Mouse (Mus musculus): ENCODE measurements at regions not wholly inside any gene's neighbourhood (a gene's known extent, or its start where the extent isn't known, plus 50 kb on each side); places are given as distances from the start of the nearest gene placed in this dataset.
A peak's percentile ranks its signal among the peaks of the same experiment; 100 is the strongest.

DNA sequence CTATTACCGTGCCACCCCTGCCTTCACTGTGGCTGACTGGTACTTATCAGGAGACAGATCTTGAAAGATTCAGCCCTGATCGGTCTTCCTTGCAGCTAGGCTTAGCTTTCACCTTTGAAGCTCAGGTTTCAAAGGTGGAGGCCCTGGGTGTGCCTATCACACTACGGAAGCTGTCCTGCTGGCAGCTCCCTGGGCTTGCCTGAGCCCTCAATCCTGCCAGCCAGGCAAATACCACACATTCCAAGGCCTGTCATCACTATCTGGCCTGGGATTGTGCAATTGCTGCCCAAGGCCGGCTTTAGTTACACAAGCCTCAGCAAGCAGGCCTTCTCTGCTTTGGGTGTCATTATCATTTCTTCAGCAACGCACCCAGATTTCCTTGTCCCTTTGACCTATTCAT is 390.6 kb upstream of the Mmadhc start:
- DNase-seq = no peak

DNA sequence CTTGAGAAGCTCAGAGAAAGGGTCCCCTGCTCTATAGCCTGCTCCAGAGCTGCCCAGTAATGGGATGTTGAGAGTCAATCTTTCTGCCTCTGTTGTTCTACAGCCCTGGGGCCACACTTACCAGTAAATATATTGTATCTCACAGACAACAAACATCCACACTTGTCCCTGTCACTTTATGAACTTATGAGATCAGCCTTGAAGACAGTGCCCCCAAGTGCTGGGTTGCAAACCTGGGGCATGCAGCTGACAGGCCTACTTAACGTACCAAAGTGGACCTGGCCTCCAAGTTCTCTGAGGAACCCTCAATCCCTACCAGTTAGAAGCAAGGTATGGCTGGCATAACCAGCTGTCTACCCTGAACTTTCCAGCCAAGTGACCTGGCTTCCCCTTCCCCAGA is 380.9 kb upstream of the Mmadhc start:
- no peak for DNase-seq

DNA sequence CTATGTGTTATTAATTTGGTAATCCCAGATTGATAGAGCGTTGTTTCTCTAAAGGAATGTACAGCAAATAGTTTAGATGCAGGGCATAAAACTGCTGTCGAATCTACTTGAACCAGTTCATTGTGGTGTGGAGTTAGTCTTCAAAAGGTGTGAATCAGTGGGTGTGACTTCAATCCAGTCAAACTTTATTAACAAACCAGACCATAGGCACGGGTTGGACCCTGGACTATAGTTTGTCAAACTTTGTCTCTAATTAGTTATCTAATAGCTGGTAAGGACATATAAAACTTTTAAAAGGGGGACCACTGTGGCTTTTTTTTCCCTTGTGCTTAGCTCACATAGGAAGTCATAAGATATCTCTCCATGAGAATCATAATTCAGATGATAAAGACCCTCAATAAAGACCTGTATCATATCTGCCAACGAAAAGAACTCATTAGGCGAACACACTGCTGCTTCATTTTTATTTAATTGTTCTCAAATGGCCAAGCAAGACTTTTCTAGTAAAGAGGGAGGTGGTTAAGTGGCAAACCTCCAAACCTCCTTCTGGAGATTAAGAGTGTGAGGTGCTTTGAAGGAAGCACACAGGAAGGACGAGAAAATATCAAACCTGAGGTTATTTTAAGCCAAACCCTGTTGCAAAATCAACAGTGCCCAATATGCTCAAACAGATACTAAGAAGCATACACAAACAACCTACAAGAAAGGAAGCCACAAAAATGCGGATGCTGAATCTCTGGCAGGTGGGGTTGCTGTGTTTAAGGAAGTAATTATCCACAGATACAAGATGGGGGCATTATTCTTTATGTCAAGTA is 379.3 kb upstream of the Mmadhc start:
- DNase-seq = no peak

DNA sequence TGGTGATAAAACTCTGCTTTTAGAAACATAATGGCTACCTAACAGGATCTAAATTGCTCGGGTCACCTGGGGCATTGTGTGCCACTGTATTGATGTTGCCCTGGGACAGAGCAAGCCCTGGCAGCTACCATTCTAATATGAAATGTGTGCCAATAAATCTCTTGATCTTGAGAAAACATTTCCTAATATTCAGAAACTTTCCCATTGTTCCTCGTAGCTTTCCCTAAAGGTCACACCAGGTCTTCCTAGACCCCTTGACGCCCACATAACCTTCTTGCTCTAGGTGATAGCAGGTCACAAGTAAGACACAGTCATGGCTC is 378.2 kb upstream of the Mmadhc start:
- DNase-seq = no peak

DNA sequence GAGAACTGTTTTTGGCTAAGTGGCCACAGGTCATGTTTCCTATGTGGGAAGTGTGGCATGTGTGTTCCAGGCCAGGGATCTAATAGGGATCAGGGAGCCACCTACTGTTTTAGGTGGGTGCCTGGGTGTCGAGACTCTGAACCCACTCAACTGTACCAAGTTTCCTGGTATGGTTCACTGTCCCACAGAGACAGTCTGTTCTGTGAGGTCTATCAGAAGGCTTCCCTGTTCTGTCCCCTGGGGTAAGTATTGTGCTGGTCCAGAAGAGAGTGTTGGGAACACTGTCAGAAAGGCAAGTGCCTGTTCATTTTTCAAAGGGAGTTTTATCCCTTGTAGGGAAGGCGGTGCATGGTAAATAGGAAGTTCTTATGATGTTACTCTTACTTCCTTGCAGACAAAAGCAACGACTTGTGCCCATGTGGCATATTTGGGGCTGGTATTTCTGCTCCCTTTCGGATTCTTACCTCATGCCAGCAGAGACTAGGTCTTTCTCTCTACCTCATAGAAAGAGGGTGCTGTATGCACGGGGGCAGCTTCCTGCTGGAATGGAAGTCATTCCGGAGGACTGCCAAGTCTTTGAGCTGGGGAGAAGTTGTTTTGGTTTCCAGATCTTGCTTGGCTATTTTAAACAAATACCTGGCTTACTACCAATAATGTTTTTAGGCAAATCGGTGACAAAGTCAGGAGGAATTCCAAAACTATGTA is 377.7 kb upstream of the Mmadhc start:
- DNase-seq = no peak

DNA sequence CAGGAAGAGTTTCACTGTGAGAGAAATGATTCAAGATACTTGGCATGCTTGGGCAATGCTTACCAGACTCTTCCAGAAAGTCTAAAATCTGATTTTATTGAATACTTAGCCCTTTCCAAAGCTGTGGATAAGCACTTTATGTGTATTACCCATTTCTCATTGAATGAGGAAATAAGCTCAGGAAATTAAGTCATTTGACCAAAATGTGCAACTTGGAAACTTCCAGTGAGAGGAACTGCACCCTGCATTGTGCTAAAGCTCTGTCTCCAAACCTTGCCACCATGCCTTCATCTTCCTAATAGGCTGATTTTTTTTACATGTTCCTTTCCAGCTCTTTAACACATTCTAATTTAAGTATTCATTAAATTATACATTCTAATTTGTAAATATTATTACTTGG is 372.7 kb upstream of the Mmadhc start:
- DNase-seq = no peak

DNA sequence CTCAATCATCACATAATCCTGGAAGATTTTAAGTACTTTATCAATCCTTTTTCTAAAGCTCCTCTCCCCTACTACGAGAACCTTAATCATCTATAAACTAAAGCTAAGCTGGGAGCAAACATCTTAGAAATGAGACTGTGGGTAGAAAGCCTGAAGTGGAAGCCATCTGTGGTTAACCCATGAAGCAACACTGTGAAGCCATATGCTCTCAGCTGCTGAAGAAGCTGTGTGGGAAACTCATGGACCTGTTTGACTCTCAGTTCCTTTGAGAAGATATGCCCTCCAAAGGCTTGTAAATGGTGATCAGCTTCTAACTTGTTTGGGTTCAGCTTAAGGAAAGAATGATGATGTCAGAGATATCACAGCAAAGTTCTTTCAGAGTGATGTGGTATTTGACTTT is 372.2 kb upstream of the Mmadhc start:
- DNase-seq = no peak

DNA sequence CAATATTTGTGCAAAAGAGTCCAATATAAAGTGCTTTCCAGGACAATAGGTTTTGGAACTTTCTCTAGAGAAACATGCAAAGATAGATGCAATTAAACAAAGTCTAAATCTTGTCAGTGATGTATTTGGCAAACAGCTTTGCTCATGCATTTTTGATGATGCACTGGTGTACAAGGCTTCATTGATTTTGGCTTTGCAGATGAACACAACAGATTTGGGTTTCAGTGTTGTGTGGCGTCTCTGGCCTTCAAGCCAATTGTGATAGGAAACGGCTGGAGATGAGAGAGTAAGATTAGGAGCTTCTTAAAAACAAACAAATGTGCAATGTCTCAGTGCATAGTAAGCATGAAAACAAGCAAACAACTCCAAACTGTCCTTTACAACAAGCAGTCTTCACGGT is 370.6 kb upstream of the Mmadhc start:
- no peak for DNase-seq

DNA sequence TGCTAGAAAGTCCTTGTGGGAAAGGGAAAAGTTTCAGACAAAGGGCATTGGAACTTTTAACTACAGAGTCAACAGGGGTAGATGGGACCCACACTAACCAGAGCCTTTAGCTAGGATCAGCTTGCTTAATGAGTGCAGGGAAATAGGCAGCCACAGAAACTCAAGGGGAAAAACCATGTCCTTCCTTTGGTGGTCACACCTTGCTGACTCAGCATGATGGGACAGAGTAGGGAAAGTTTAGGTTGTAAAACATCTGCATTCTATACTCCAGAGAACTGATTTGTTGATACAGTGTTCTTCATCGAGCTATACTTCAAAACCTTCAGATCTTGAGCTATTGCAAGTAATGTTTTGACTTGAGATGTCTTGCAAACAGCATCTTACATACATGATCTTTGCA is 365.9 kb upstream of the Mmadhc start:
- no peak for DNase-seq

DNA sequence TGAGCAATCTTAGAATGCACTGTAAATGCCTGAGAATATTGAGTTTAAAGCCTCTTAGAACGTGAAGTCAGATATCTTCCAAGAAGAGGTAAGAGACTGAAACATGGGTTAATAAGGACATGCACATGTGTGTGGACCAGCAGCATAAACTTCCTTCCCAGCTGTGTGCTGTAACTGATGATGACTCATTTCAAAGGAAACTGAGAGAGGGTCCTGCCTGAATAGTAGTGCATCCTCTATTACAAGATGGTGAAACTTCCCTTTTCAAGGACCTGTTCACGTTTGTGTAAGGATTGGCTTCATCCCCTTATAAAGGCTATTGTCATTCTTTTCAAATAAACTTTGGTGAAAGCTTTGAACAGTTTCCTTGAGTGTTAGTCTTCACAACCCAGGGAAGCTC is 363.4 kb upstream of the Mmadhc start:
- DNase-seq = no peak

DNA sequence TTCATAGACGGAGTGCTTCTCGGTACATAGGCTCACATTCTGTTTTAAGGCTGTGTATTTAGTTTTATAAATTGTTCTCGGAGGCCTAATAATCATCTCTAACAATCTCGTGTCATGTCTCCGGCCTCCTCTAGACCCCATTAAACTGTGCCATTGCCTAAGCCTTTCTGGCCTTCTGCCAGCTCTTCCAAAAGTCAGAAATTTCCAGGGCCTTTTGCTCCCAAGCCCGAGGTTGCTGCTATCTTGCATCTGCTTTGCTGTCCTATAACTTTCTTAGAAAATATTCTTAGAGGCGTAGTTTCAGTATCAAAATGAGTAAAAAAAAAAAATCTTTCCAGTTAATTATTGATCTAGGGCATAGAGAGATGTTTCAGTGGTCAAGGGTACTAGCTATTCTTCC is 361.2 kb upstream of the Mmadhc start:
- DNase-seq = no peak

DNA sequence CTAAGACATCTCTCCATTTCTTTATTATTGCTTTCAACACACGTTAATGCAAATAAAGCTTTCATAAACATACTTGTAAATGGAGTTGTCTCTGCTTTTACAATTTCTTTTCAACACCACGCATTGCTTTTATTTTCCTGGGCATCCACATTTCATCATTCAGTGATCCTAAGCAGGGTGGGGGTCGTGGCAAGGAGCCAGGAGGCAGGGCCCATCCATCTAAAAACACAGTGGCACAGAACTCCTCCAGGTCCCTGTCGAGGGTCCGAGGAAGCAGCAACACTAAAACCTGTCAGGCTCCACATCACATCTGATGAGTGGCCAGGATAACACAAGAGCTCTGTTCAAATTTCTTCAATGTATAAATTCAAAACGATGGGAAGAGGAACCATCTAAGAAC is 359.8 kb upstream of the Mmadhc start:
- DNase-seq = peak; percentile 19 to 50

DNA sequence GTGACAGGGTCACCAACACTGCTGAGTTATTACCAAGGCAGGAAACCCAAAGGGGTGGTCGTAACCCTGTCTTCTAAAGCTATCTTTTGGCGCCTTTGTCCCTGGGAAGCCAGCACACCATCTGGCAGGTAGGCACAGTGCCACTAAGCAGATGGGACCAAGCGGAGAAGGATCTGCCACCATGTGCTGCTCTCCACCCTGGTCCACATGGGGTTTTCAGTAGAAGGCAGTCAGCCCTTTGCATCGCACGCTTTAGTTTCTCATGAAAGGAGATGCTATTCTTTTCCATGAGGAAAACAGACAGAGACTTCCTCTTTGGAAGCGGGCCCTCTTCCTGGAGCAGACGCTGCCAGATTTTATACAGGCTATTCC is 358.3 kb upstream of the Mmadhc start:
- DNase-seq = peak; percentile 97 to 98

DNA sequence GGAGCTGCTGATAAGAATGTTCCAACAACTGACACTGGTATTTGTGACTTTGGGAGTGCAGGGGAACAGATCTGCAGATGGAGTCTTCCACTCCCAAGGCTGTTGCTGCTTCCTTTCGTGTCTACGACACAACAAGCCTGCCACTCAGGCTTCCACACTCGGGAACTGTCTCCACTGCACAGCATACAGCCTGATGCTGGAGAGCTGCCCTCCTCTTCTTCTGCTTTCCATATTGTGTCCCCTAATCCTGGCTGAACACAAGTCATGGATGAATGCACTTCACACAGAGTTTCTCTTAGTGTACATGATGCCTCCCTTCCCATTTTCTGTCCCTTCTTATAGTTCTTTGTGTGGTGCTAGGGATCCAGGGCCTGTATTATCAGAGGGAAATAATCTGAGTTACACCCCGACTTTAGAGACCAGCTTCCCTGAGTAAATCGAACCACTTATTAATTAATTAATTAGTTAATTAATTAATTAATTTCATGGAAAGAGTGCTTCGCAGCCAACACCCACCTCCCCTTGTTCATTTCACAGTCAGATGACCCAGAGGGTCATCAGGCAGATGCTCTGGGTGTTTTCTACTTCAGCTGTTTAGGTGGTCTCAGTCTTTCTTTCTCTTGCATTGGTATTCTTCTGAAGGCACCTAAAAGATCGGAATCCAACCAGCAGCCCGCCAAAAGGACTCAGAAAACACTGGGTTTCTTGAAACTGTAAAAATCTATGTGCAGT is 357.8 kb upstream of the Mmadhc start:
- peak; percentile 57 to 64 for DNase-seq

DNA sequence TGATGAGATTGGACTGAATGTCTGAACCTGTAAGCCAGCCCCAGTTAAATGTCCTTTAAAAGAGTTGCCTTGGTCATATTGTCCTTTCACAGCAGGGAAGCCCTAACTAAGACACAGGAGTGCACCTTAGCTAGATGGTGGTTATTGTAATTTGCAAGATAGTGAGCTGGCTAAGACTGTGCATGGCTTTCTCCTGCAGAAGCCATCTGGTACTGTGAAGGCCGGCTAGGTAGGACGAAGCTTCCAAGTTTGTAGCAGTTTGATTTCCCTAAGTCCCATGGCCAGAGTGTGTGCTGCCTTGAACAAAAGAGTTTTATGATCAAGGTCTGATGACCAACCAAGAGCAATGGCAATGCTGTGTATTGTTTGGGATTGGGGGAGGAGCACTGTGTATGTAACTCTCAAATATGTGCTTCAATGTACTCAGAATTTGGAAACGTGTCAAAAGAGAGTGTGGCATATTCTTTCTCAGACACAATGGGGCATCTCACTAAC is 356.6 kb upstream of the Mmadhc start:
- peak; percentile 23 to 35 for DNase-seq

DNA sequence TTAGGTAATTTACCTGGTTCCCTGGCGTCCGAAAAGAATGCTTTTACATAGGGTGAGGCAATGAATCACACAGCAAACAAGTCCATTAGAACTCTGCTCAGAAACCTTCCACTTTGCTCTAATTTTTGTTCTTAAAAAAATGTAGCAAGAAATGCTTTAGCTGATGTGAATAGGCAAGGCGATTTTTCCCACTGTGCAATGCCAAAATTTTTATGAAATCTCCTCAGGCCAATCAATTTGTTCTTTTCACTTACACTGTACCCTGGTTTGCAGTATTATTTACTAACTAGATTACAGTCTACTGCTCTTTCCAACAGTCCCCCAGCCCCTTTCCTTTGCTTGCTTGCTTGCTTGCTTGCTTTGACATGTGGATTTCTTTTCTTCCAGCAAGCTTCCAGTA is 353.1 kb upstream of the Mmadhc start:
- no peak for DNase-seq

DNA sequence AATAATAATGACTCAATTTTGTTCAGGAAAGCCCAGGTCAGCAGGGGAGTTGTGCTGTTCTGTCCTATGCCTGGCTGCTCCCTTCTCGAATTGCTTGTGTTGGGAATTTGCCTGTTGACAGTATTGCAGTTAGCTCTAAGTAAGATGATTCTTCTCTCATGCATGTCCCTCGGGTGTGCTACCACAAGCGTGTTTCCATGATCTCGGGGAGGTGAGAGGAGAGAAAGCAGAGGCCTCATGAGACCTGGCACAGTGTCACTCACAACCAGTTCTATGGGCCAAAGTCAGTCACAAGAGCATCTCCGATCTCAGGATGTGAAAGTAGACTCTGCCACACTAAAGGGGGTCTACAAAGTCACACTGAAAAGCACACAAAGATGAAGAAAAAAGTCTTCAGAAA is 346.6 kb upstream of the Mmadhc start:
- no peak for DNase-seq

DNA sequence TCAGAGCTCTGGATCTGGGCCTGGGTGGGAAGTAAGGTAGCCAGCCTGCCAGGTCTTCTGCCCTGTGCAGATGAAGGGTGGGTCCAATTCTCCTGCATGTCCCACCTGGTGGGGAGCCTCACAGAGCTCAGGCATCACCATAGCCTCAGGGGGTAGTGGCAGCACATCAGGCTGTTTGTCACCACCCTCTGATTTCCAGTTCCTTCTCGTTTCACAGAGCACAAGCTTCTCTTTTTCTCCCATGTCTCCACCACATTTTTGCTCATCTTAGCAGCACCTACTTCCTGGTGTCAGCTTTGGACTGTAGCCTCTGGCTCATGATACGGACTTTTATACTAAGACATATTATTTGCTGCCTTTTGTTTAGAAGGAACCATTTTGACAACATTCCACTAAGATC is 345.6 kb upstream of the Mmadhc start:
- DNase-seq = no peak

DNA sequence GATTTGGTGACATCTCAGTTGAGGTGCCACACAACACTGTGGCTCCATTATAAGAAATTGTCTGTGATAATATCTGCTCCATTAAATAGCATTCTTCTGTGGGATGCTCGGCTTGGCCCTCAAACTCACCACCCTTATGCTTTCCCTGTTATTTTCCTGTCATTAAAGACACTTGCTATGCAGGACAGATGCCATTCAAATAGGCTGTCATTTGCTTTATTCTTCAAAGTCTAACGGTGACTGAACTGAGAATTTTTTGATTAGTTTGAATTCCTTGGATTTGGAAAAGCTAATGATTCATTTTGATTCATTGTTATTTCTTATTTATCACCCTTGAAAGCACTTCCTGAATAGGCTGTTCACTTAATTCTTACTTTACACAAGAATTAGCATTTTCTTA is 339.3 kb upstream of the Mmadhc start:
- no peak for DNase-seq

DNA sequence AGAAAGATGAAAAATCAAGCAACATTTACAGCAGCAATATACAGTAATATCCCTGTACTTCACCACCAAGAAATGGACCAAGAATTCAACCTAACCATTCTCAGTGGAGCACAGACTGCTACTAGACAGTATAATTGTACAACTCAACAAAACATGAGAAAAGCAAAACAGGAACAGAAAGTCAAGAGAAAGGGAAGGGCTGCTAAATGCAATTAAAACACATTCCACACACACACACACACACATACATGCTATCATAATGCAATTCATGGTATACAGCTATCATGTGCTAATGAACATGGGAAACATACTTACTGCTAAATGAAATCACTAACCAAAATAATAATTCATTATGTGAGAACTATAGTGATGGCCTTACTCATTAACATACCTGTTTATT is 335.2 kb upstream of the Mmadhc start:
- DNase-seq = no peak

DNA sequence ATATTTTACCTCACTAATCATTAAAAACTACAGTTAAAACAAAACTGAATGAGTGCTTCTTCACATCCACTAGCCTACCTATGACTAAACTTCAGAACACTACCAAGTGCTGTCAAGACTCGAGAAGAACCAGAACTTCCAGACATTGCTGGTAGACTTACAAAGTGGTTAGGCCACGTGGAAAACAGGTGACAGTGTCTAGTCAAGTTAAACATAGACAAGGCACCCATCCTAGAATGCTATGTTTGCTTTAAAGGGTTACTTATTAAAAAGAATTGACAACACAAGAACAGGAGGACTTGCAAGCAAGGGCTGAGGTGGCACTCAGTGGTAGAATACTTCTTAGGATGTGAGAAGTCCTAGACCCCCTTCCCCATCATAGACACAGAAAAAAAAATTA is 330.9 kb upstream of the Mmadhc start:
- DNase-seq = no peak

DNA sequence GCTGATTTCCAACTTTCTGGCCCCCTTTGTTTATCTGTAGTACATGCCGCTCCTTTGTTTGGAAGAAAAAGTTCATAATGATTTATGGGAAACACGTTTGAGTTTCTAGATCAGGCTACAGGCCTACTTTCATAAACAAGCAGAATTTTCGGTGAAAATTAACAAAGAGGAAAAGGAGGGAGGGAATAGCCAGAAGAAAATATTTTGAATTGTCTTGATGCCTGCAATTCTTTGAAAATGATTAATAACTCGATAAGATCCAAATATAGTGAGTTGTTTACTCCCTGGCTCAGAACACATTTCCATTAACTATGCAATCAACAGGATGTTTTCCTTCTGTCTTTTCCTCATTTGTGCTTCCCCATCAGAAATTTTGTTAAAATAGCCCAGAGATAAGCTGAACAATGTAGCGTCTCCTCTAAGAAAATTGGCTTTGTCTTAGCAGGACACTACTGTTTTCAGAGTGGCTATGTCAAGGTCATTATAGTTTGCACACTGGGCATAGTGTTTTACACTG is 328.7 kb upstream of the Mmadhc start:
- DNase-seq = no peak

DNA sequence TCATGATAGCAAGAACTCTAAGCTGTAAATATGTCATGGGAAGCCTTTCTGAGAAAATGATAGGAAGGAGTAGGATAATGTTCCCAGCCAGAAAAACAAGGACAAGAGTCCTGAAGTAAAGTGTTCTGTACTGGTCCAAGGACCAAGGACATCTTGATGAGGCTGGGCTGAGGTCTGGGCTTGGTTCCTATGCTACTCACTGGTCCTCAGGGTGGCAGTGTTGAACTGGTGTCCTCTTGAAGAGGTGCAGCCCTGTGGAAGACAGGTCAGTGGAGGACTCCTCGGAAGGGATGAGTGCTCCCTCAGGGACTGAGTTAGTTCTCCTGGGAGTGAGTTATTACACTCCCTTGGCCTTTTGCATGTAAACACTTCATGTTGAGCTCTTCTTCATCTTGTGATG is 312.5 kb upstream of the Mmadhc start:
- DNase-seq = peak; percentile 31 to 65

DNA sequence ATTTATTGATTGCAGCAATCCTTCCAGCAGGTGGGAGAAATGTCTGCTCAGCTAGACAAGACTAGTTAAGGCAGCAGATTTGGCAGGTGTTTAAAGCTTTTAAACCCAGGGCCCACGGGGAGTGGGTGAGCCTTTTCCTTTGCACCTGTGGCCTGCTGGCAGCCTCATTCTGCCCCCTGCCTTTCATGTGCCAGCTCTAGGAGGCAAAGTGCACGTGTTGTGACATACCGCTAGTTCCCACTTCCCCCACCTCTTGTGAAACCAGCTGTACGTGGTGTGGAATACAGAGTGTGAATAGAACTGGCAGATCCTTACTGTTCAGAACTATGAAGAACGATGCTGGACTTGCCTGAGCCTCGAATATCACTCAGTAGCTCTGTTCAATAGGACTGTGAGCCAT is 292.6 kb upstream of the Mmadhc start:
- DNase-seq = peak in 1 of 2 experiments; percentile 5

All from cerebellum, postnatal 25 days (tissue).